Mouse (Mus musculus) myocyte (in vitro differentiated cells): Measurements from ENCODE around the gene Emc3.

Experiments
- POLR2A ChIP-seq: IDR thresholded peaks from one replicate; pipeline ENCODE4 v1.6.1; 2011; ENCODE audit warnings: low read depth, mild to moderate bottlenecking, control low read depth, moderate library complexity; ENCODE audit not compliant: insufficient read length
- TCF3 ChIP-seq: IDR thresholded peaks from one replicate; pipeline ENCODE4 v1.6.1; 2011; ENCODE audit warnings: low read depth, control low read depth; ENCODE audit not compliant: insufficient read length

DNA sequence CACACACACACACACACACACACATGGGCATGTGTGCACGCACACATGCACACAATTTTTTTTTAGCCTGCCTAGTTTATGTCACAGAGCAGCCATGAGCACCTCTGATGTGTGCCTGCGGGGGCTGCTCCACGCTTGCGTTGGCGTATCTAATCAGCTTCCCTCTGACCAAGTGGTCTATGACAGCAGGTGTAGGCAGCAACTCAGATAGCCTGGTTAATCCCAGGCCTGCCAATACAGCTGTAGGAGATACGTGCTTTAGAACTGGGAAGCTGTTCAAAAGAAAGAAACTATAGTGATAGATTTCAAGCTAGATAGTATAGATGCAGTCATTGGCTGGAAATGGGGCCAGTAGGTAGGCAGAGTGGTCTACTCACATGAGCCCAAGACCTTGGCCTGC is 57.7 kb downstream of the Emc3 start:
- no peak for TF ChIP-seq POLR2A
- TF ChIP-seq TCF3: no peak
